Mouse (Mus musculus) thymus, postnatal 0 days (tissue): ENCODE measurements around the gene Klk9. TPM values are rescaled to one million over a fixed set of nuclear protein-coding genes. Genes with fewer than 3 reads are reported as not detected.

Source experiments
- DNase-seq: peaks from one replicate; pipeline ENCODE4 v3.0.0-alpha.2; 2015; ENCODE audit warnings: low spot score
- polyA plus RNA-seq: library from polyadenylated mRNA; unstranded; fragments of >200 nt; fragmentation: Nextera tagmentation; extraction: Ambion mirVana; gene quantifications from 2 replicates; pipeline ENCODE4 v1.2.1, GENCODE M21; 2015

The Klk9 gene
- polyA plus RNA-seq, 1 experiment from 2014 or later = 0.30 TPM

- DNase-seq = no peak
These were observed 2.4 kb upstream of the Klk9 start for GRCm38 (mm10) chr7:43789295-43789694.

GRCm38 (mm10) chr7:43796355-43796754 lies 4.7 kb downstream of the Klk9 start:
- no peak for DNase-seq

GRCm38 (mm10) chr7:43797333-43797769 lies 5.7 kb downstream of the Klk9 start, which contains the start of gene Klk8:
TSS of gene Klk8 (plus strand) at chr7:43797577.
- peak; percentile 29 for DNase-seq

- peak; percentile 54 for DNase-seq
These were observed 6.3 kb downstream of the Klk9 start for GRCm38 (mm10) chr7:43797844-43798462.

- no peak for DNase-seq
These were observed 8.2 kb downstream of the Klk9 start for GRCm38 (mm10) chr7:43799876-43800275.

GRCm38 (mm10) chr7:43810994-43811393 lies 19.3 kb downstream of the Klk9 start, which contains the start of gene Klk7:
TSS of gene Klk7 (plus strand) at chr7:43811294.
- no peak for DNase-seq

- no peak for DNase-seq
These were observed 23.5 kb downstream of the Klk9 start for GRCm38 (mm10) chr7:43815211-43815610.

GRCm38 (mm10) chr7:43816746-43817145 lies 25.1 kb downstream of the Klk9 start:
- no peak for DNase-seq

GRCm38 (mm10) chr7:43821581-43821980 lies 29.9 kb downstream of the Klk9 start:
- no peak for DNase-seq

- no peak for DNase-seq
These were observed 32.5 kb downstream of the Klk9 start, which contains the start of gene Klk6 for GRCm38 (mm10) chr7:43824199-43824598. TSS of gene Klk6 (plus strand) at chr7:43824499.

- no peak for DNase-seq
These were observed 34.4 kb downstream of the Klk9 start for GRCm38 (mm10) chr7:43826056-43826455.

GRCm38 (mm10) chr7:43827706-43828105 lies 36.0 kb downstream of the Klk9 start:
- no peak for DNase-seq

GRCm38 (mm10) chr7:43829006-43829405 lies 37.3 kb downstream of the Klk9 start:
- DNase-seq = no peak

GRCm38 (mm10) chr7:43841701-43842100 lies 50.0 kb downstream of the Klk9 start, which contains the start of gene Klk5:
TSS of gene Klk5 (plus strand) at chr7:43841971.
- DNase-seq = no peak

- DNase-seq = no peak
These were observed 52.1 kb downstream of the Klk9 start for GRCm38 (mm10) chr7:43843801-43844200.

Other genes with a start within 250 kb of the Klk9 start
- gene Cd33, start 247.5 kb upstream of the Klk9 start, polyA plus RNA-seq = 1.4 TPM in 2 replicates
- gene Zfp658, start 229.6 kb upstream of the Klk9 start, polyA plus RNA-seq = 1.3 and 1.4 TPM in 2 replicates
- 6.4 and 6.5 TPM in 2 replicates for gene Zfp719, start 212.3 kb upstream of the Klk9 start, polyA plus RNA-seq
- gene Zfp819, start 184.7 kb upstream of the Klk9 start, polyA plus RNA-seq = 0.12 TPM in 1 of 2 replicates, not detected in the other
- 0.29 and 0.71 TPM in 2 replicates for gene Ceacam18, start 157.2 kb upstream of the Klk9 start, polyA plus RNA-seq
- 0.43 and 0.73 TPM in 2 replicates for gene Siglece, start 131.7 kb upstream of the Klk9 start, polyA plus RNA-seq
- gene Ctu1, start 119.9 kb upstream of the Klk9 start, polyA plus RNA-seq = 11.7 and 12.9 TPM in 2 replicates
- 0.17 and 0.18 TPM in 2 replicates for gene Klk14, start 101.5 kb upstream of the Klk9 start, polyA plus RNA-seq
- gene Klk13, start 79.3 kb upstream of the Klk9 start, polyA plus RNA-seq = 0.36 and 0.49 TPM in 2 replicates
- not detected in 2 replicates for gene Klk12, start 23.0 kb upstream of the Klk9 start, polyA plus RNA-seq
- 0.51 and 0.96 TPM in 2 replicates for gene Klk11, start 17.3 kb upstream of the Klk9 start, polyA plus RNA-seq
- 0.55 and 0.63 TPM in 2 replicates for gene Klk10, start 10.9 kb upstream of the Klk9 start, polyA plus RNA-seq
- 37.9 and 44.9 TPM in 2 replicates for gene Klk8, start 5.7 kb downstream of the Klk9 start, polyA plus RNA-seq
- gene Klk7, start 19.4 kb downstream of the Klk9 start, polyA plus RNA-seq = 1.1 and 1.4 TPM in 2 replicates
- 0.92 and 1.7 TPM in 2 replicates for gene Klk6, start 32.6 kb downstream of the Klk9 start, polyA plus RNA-seq
- 0.84 and 0.91 TPM in 2 replicates for gene Klk5, start 50.1 kb downstream of the Klk9 start, polyA plus RNA-seq
- 0.65 and 1.4 TPM in 2 replicates for gene Klk4, start 89.3 kb downstream of the Klk9 start, polyA plus RNA-seq
- not detected in 2 replicates for gene Klk15, start 141.8 kb downstream of the Klk9 start, polyA plus RNA-seq
- gene Klk1b8, start 158.8 kb downstream of the Klk9 start, polyA plus RNA-seq = 0.60 and 0.72 TPM in 2 replicates
- gene Klk1b1, start 174.9 kb downstream of the Klk9 start, polyA plus RNA-seq = 0.38 and 0.42 TPM in 2 replicates
- gene Klk1b9, start 184.2 kb downstream of the Klk9 start, polyA plus RNA-seq = 1.7 and 2.1 TPM in 2 replicates
- gene Klk1b11, start 204.0 kb downstream of the Klk9 start, polyA plus RNA-seq = 1.0 and 1.1 TPM in 2 replicates
- 0.68 and 0.87 TPM in 2 replicates for gene Klk1b26, start 220.3 kb downstream of the Klk9 start, polyA plus RNA-seq